Mouse (Mus musculus): ENCODE results near the gene Crp. TPM values are rescaled to one million over a fixed set of nuclear protein-coding genes. Genes with fewer than 3 reads are reported as not detected.

Crp gene
- polyA plus RNA-seq (2015; fragmentation: Nextera tagmentation; extraction: Ambion mirVana), result not detected in 2 replicates

GRCm38 (mm10) chr1:172697844-172698243 is at the start of gene Crp:
TSS of gene Crp (plus strand) at chr1:172698055.
- Histone ChIP-seq H3K27ac (ENCODE audit: low read length) (no peak within 1 kb of the TSS), H3K9me3 (ENCODE audit: control insufficient read depth, low read length) (no peaks in the 10 kb centered on the region), H3K9ac (replicated peaks; ENCODE audit: low read depth, low read length) (no peak within 1 kb of the TSS), H3K36me3 (ENCODE audit: control insufficient read depth, insufficient read depth) (no peaks in the 10 kb centered on the region), H3K4me2 (ENCODE audit: low read length) (no peak within 1 kb of the TSS), H3K4me1 (replicated peaks; ENCODE audit: control insufficient read depth, insufficient read depth, low read length) (no peaks in the 10 kb centered on the region), H3K4me3 (replicated peaks; ENCODE audit: low read length) (no peak within 1 kb of the TSS), H3K27me3 (replicated peaks; ENCODE audit: control insufficient read depth, insufficient read depth, low read length) (no peaks in the 10 kb centered on the region)
- WGBS, result 91% methylated on average over 4 of the region's 4 CpGs
- ATAC-seq, result no peak

GRCm38 (mm10) chr1:172649396-172649795 is 48.5 kb upstream of the Crp start:
- Histone ChIP-seq H3K9me3 (ENCODE audit: control insufficient read depth, low read length) (no peaks in the 10 kb centered on the region), H3K4me1 (replicated peaks; ENCODE audit: control insufficient read depth, insufficient read depth, low read length) (no peaks in the 10 kb centered on the region), H3K36me3 (ENCODE audit: control insufficient read depth, insufficient read depth) (no peaks in the 10 kb centered on the region), H3K27ac (ENCODE audit: low read length) (no peak overlapping the region), H3K27me3 (replicated peaks; ENCODE audit: control insufficient read depth, insufficient read depth, low read length) (no peaks in the 10 kb centered on the region), H3K4me3 (replicated peaks; ENCODE audit: low read length) (no peak overlapping the region), H3K4me2 (ENCODE audit: low read length) (no peak overlapping the region), H3K9ac (replicated peaks; ENCODE audit: low read depth, low read length) (no peak overlapping the region)
- WGBS, result 87% methylated on average over 9 of the region's 9 CpGs
- ATAC-seq, result no peak

DNA sequence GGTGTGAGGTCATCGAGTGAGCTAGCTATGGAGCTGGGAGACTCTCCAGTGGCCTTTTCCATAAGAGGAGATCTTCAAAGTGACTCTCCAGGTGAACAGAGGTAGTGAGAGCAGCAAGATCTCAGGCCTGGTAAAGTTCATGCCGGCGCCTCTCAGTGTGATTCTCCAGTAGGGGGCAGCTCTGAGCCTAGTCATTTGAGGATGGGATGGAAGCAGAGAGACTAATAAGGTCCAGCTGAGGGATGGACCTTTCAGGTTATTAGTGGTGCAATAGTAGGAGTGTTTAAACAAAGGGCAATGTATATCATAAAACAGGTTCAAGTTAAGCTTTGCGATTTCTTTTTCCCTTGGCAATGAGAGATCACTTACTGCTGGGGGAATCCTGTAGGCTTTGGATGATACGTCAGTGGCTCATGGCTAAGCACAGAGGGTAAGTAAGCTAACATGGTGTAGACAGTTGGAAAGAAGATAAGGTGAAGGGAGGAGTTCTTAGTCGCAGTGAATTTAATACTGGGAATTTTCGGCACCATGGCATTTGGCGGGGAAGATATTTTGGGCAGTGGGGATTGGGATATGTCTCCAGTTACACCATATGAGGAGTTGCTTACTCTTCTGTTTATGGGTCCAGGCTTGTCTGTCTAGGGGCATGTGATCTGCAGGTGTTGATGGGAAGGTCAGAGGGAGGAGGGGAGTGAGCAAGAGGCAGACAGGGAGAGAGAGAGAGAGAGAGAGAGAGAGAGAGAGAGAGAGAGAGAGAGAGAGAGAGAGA is 47.2 kb upstream of the Crp start:
- H3K27me3 ChIP-seq (replicated peaks; ENCODE audit: control insufficient read depth, insufficient read depth, low read length), result no peaks in the 10 kb centered on the region
- H3K4me1 ChIP-seq (replicated peaks; ENCODE audit: control insufficient read depth, insufficient read depth, low read length), result no peaks in the 10 kb centered on the region
- WGBS, result 63% methylated on average over 8 of the region's 8 CpGs
- no peak overlapping the region for H3K27ac ChIP-seq (ENCODE audit: low read length)
- no peak overlapping the region for H3K9ac ChIP-seq (replicated peaks; ENCODE audit: low read depth, low read length)
- ATAC-seq, result no peak
- no peaks in the 10 kb centered on the region for H3K9me3 ChIP-seq (ENCODE audit: control insufficient read depth, low read length)
- no peak overlapping the region for H3K4me2 ChIP-seq (ENCODE audit: low read length)
- no peaks in the 10 kb centered on the region for H3K36me3 ChIP-seq (ENCODE audit: control insufficient read depth, insufficient read depth)
- no peak overlapping the region for H3K4me3 ChIP-seq (replicated peaks; ENCODE audit: low read length)

DNA sequence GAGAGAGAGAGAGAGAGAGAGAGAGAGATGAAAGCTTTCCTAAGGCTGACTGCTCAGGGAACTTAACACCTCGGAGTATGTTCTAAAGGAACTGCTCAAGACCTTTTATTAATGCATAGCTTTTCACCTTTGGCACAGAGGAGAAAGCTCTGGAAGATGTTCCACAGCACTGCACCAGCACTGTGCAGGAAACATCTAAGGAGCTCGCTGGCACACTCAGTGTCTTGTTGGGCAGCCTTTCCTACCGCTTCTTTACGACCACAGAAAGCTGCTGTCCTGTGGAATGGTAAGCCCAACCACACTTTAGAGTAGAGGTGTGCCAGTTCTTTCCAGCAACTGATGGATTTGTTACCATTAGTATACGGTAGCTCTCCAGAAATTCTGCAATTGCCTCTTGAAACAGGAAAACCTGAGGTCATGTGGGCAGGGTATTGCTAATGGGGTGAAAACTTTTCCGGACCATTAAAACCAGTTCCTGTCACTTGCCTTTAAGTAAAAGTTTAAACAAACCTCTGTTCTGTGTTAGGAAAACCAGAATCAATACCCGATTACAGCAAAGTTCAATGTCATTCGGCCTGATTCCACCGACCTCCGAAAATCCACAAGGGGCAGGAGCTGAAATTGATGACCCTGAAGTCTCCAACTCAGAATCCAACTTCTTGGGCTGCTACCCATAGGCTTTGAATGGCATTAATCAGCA is 46.4 kb upstream of the Crp start:
- Histone ChIP-seq H3K4me3 (replicated peaks; ENCODE audit: low read length) (no peak overlapping the region), H3K27ac (ENCODE audit: low read length) (no peak overlapping the region), H3K9me3 (ENCODE audit: control insufficient read depth, low read length) (no peaks in the 10 kb centered on the region), H3K27me3 (replicated peaks; ENCODE audit: control insufficient read depth, insufficient read depth, low read length) (no peaks in the 10 kb centered on the region), H3K4me1 (replicated peaks; ENCODE audit: control insufficient read depth, insufficient read depth, low read length) (no peaks in the 10 kb centered on the region), H3K36me3 (ENCODE audit: control insufficient read depth, insufficient read depth) (no peaks in the 10 kb centered on the region), H3K4me2 (ENCODE audit: low read length) (no peak overlapping the region), H3K9ac (replicated peaks; ENCODE audit: low read depth, low read length) (no peak overlapping the region)
- 91% methylated on average over 10 of the region's 10 CpGs for WGBS
- ATAC-seq, result no peak

- H3K27me3 ChIP-seq (replicated peaks; ENCODE audit: control insufficient read depth, insufficient read depth, low read length), result no peaks in the 10 kb centered on the region
- H3K4me2 ChIP-seq (ENCODE audit: low read length), result no peak overlapping the region
- no peaks in the 10 kb centered on the region for H3K4me1 ChIP-seq (replicated peaks; ENCODE audit: control insufficient read depth, insufficient read depth, low read length)
- no peaks in the 10 kb centered on the region for H3K36me3 ChIP-seq (ENCODE audit: control insufficient read depth, insufficient read depth)
- H3K9me3 ChIP-seq (ENCODE audit: control insufficient read depth, low read length), result no peaks in the 10 kb centered on the region
- H3K9ac ChIP-seq (replicated peaks; ENCODE audit: low read depth, low read length), result no peak overlapping the region
- no peak overlapping the region for H3K27ac ChIP-seq (ENCODE audit: low read length)
- 85% methylated on average over 18 of the region's 18 CpGs for WGBS
- no peak for ATAC-seq
- H3K4me3 ChIP-seq (replicated peaks; ENCODE audit: low read length), result no peak overlapping the region
Measured at GRCm38 (mm10) chr1:172652040-172652662, 45.7 kb upstream of the Crp start.

DNA sequence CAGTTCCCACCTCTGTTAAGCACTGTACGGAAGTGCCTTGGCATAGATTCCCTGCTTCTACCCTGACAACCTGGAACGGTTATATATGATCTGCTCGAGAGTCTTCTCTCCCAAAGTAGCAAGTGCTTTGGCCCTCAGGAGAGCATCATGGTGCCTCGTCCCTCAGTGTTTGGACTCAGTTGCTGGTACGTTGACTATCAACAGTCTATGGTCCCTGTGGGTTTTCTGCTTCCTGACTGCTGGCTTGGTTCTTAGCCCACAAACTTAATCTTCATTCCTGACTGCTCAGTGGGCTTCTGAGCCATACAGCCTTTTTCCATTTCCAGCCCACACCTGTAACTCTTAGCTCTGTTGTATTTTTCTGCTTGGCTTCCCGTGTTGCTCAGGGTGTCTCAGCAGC is 44.0 kb upstream of the Crp start:
- WGBS, result 75% methylated on average over 6 of the region's 6 CpGs
- no peak overlapping the region for H3K4me2 ChIP-seq (ENCODE audit: low read length)
- no peak for ATAC-seq

GRCm38 (mm10) chr1:172657266-172657665 is 40.6 kb upstream of the Crp start:
- H3K9ac ChIP-seq (replicated peaks; ENCODE audit: low read depth, low read length), result no peak overlapping the region
- H3K4me1 ChIP-seq (replicated peaks; ENCODE audit: control insufficient read depth, insufficient read depth, low read length), result no peaks in the 10 kb centered on the region
- 70% methylated on average over 3 of the region's 3 CpGs for WGBS
- no peak overlapping the region for H3K4me3 ChIP-seq (replicated peaks; ENCODE audit: low read length)
- no peaks in the 10 kb centered on the region for H3K9me3 ChIP-seq (ENCODE audit: control insufficient read depth, low read length)
- no peak for ATAC-seq
- H3K4me2 ChIP-seq (ENCODE audit: low read length), result no peak overlapping the region
- no peak overlapping the region for H3K27ac ChIP-seq (ENCODE audit: low read length)
- no peaks in the 10 kb centered on the region for H3K36me3 ChIP-seq (ENCODE audit: control insufficient read depth, insufficient read depth)
- no peaks in the 10 kb centered on the region for H3K27me3 ChIP-seq (replicated peaks; ENCODE audit: control insufficient read depth, insufficient read depth, low read length)

More for the DNA sequence above, 44.0 kb upstream of the Crp start:
- Histone ChIP-seq H3K27ac (ENCODE audit: low read length) (no peak overlapping the region), H3K4me1 (replicated peaks; ENCODE audit: control insufficient read depth, insufficient read depth, low read length) (no peaks in the 10 kb centered on the region), H3K27me3 (replicated peaks; ENCODE audit: control insufficient read depth, insufficient read depth, low read length) (no peaks in the 10 kb centered on the region), H3K4me3 (replicated peaks; ENCODE audit: low read length) (no peak overlapping the region), H3K9ac (replicated peaks; ENCODE audit: low read depth, low read length) (no peak overlapping the region), H3K36me3 (ENCODE audit: control insufficient read depth, insufficient read depth) (no peaks in the 10 kb centered on the region), H3K9me3 (ENCODE audit: control insufficient read depth, low read length) (no peaks in the 10 kb centered on the region)

- no peaks in the 10 kb centered on the region for H3K27me3 ChIP-seq (replicated peaks; ENCODE audit: control insufficient read depth, insufficient read depth, low read length)
- no peaks in the 10 kb centered on the region for H3K4me1 ChIP-seq (replicated peaks; ENCODE audit: control insufficient read depth, insufficient read depth, low read length)
- H3K4me2 ChIP-seq (ENCODE audit: low read length), result no peak overlapping the region
- H3K9me3 ChIP-seq (ENCODE audit: control insufficient read depth, low read length), result no peaks in the 10 kb centered on the region
- H3K4me3 ChIP-seq (replicated peaks; ENCODE audit: low read length), result no peak overlapping the region
- no peak overlapping the region for H3K9ac ChIP-seq (replicated peaks; ENCODE audit: low read depth, low read length)
- H3K36me3 ChIP-seq (ENCODE audit: control insufficient read depth, insufficient read depth), result no peaks in the 10 kb centered on the region
- no peak overlapping the region for H3K27ac ChIP-seq (ENCODE audit: low read length)
- WGBS, result 91% methylated on average over 8 of the region's 8 CpGs
- no peak for ATAC-seq
Measured at GRCm38 (mm10) chr1:172659688-172660087, 38.2 kb upstream of the Crp start.

- Histone ChIP-seq H3K27me3 (replicated peaks; ENCODE audit: control insufficient read depth, insufficient read depth, low read length) (no peaks in the 10 kb centered on the region), H3K27ac (ENCODE audit: low read length) (no peak overlapping the region), H3K9me3 (ENCODE audit: control insufficient read depth, low read length) (no peaks in the 10 kb centered on the region), H3K36me3 (ENCODE audit: control insufficient read depth, insufficient read depth) (no peaks in the 10 kb centered on the region), H3K4me1 (replicated peaks; ENCODE audit: control insufficient read depth, insufficient read depth, low read length) (peaks cover 4% of the 10 kb centered on the region), H3K4me3 (replicated peaks; ENCODE audit: low read length) (no peak overlapping the region), H3K9ac (replicated peaks; ENCODE audit: low read depth, low read length) (no peak overlapping the region), H3K4me2 (ENCODE audit: low read length) (no peak overlapping the region)
- 59% methylated on average over 2 of the region's 2 CpGs for WGBS
- peak; percentile 34; the same call in 1 of the 2 replicates for ATAC-seq
Measured at GRCm38 (mm10) chr1:172665457-172665856, 32.4 kb upstream of the Crp start.

All from forebrain, embryonic 16.5 days (tissue).